Mouse (Mus musculus) G1E (cell line): ENCODE data around the gene Bcap29. TPM values are rescaled to one million over a fixed set of nuclear protein-coding genes. Genes with fewer than 3 reads are reported as not detected.

Experiments
- ATAC-seq: 2 replicates; pipeline ENCODE4 v1.8.0; 2016; ENCODE audit warnings: mild to moderate bottlenecking; ENCODE audit not compliant: insufficient number of reproducible peaks, poor library complexity, low FRiP score, severe bottlenecking; ENCODE audit errors: extremely low read depth
- DNase-seq: peaks from one replicate; pipeline ENCODE4 v3.0.0; 2012; ENCODE audit warnings: low spot score
- H3K27me3 ChIP-seq: 2 replicates; pipeline ENCODE4 v1.6.1; 2012; ENCODE audit warnings: mild to moderate bottlenecking, low read length, inconsistent platforms; ENCODE audit not compliant: insufficient read depth
- H3K36me3 ChIP-seq: replicated peaks from 2 replicates; pipeline ENCODE3; 2012; ENCODE audit warnings: mild to moderate bottlenecking, inconsistent platforms
- H3K4me1 ChIP-seq: 2 replicates; pipeline ENCODE4 v1.6.1; 2012; ENCODE audit warnings: low read depth, low read length, inconsistent platforms, mixed read lengths; ENCODE audit not compliant: insufficient read depth
- H3K4me3 ChIP-seq: 2 replicates; pipeline ENCODE4 v1.5.1; 2012; ENCODE audit warnings: low read depth, mild to moderate bottlenecking, inconsistent platforms, low read length, moderate library complexity, mixed read lengths
- H3K9me3 ChIP-seq: replicated peaks from 2 replicates; pipeline ENCODE4 v1.6.1; 2012; ENCODE audit warnings: inconsistent platforms
- CTCF ChIP-seq: IDR thresholded peaks from 2 replicates; pipeline ENCODE4 v1.5.1; 2012; ENCODE audit warnings: low read depth, low read length, inconsistent platforms, mixed read lengths
- GATA1 ChIP-seq: IDR thresholded peaks from 2 replicates; pipeline ENCODE4 v1.6.1; 2012; ENCODE audit warnings: borderline replicate concordance, low read length, inconsistent platforms, mixed read lengths
- GATA2 ChIP-seq: IDR thresholded peaks from 2 replicates; pipeline ENCODE4 v1.6.1; 2012; ENCODE audit warnings: low read depth, low read length, inconsistent platforms, borderline replicate concordance
- POLR2AphosphoS5 ChIP-seq: IDR thresholded peaks from 2 replicates; pipeline ENCODE4 v1.6.1; 2012; ENCODE audit warnings: low read depth, low read length, inconsistent platforms; ENCODE audit not compliant: insufficient replicate concordance
- TAL1 ChIP-seq: conservative IDR thresholded peaks from 2 replicates; pipeline ENCODE4 v1.6.1; 2012; ENCODE audit warnings: low read depth, low read length, inconsistent platforms, mixed read lengths
- polyA plus RNA-seq: library from polyadenylated mRNA; stranded (reverse); fragments of >175 nt; gene quantifications from 2 replicates; pipeline ENCODE4 v1.2.3, GENCODE M21; 2012
- total RNA-seq, 2 experiments: library from RNA; stranded (forward) in 1 of 2; stranded (reverse) in 1 of 2; fragments of 200-1000 nt in 1 of 2; fragments of >200 nt in 1 of 2; fragmentation: Nextera tagmentation in 1 of 2; gene quantifications; 2 replicates each; pipeline ENCODE4 v1.2.3; 2014 to 2017

Gene Bcap29
- total and polyA plus RNA-seq, 3 experiments, result 37.5 to 90.5 (median 47.6) TPM

DNA sequence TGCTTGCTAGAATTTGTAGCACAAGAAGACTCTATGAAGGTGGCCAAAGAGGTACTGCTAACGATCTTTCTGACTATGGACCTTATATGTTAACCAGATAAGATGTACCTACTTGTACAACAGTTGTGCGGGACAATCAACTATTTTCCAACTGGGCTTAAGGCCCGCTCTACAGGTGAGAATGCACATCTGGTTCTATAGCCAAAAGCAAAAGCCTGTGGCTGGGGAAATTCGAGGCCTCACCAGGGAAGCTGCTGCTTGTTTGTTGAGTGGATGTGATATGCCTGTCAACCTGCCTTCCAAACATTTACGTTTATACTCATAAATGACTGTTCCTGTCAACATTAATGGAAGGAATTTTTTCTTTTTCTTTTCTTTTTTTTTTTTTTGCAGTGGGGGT lies 52.4 kb downstream of the Bcap29 start:
- Histone ChIP-seq H3K27me3 (peaks cover 31% of the 10 kb centered on the region), H3K9me3 (peaks cover 2% of the 10 kb centered on the region; the same call in 1 of the 2 replicates), H3K4me3 (no peak overlapping the region), H3K36me3 (no peaks in the 10 kb centered on the region), H3K4me1 (no peaks in the 10 kb centered on the region)
- TF ChIP-seq CTCF, result no peak
- no peak for TF ChIP-seq TAL1
- TF ChIP-seq GATA2, result no peak
- TF ChIP-seq GATA1, result no peak
- TF ChIP-seq POLR2AphosphoS5, result no peak
- DNase-seq (no peak), ATAC-seq (no peak)

DNA sequence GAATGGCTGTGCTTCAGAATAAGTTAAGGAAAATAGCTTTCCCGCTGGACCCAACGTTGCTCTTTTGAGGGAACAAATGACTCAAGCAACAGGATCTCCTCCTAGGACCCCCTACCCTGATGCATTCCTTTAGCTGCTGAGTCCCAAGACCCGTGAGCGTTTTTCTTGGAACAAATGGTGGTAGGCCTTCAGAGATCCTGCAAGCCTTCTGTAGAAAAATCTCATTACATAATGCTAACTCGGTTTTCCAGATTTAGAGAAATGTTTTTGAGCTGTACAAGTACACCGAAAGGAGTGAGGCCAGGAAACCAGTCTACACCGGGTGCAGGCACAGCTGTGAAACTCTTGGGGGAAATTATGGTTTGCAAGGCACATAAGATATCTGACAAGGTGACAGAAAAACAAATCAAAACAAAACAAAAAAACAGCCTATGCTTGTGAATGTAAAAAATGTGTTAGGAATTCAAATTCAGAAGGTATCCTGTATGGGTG lies 53.1 kb downstream of the Bcap29 start:
- Histone ChIP-seq H3K4me3 (no peak overlapping the region), H3K4me1 (no peaks in the 10 kb centered on the region), H3K27me3 (peaks cover 31% of the 10 kb centered on the region), H3K36me3 (no peaks in the 10 kb centered on the region), H3K9me3 (peaks cover 2% of the 10 kb centered on the region; the same call in 1 of the 2 replicates)
- ATAC-seq (no peak), DNase-seq (no peak)
- TF ChIP-seq TAL1, result no peak
- no peak for TF ChIP-seq CTCF
- no peak for TF ChIP-seq POLR2AphosphoS5
- TF ChIP-seq GATA1, result no peak
- no peak for TF ChIP-seq GATA2

DNA sequence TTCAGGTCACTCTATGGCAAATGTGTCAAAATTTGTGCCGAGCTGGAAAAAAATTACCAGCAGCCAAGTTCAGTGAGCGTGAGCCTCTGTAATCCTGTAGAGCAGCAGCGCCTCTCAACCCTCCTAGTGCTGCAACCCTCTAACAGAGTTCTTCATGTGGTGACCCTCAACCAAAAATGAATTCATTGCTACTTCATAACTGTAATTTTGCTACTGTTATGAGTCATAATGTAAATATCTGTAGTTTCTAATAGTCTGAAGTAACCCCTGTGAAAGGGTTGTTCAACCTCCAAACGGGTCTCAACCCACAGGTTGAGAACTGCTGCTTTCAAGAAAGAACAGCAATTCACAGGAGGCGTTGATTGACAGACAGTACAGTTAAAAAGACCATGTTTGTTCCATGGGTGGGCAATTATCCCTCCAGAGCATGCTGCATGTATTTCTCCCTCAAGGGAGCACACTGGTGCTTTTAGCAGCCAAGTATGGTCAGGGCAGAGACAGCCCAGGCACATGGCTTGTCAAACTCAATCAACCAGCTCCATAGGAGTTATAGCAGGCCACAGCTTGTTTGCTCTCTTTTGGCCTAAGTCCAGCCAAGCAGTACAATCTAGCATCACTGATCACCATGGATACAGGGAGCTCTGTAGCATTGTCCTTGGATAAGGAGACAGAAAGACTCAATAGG lies 53.7 kb downstream of the Bcap29 start:
- DNase-seq, result no peak
- H3K4me1 ChIP-seq, result no peaks in the 10 kb centered on the region
- ATAC-seq, result no peak
- H3K27me3 ChIP-seq, result peaks cover 31% of the 10 kb centered on the region
- H3K4me3 ChIP-seq, result no peak overlapping the region
- no peaks in the 10 kb centered on the region for H3K36me3 ChIP-seq
- TF ChIP-seq CTCF, result no peak
- TF ChIP-seq GATA1, result no peak
- TF ChIP-seq GATA2, result no peak
- TF ChIP-seq POLR2AphosphoS5, result no peak
- no peak for TF ChIP-seq TAL1
- peaks cover 2% of the 10 kb centered on the region; the same call in 1 of the 2 replicates for H3K9me3 ChIP-seq

DNA sequence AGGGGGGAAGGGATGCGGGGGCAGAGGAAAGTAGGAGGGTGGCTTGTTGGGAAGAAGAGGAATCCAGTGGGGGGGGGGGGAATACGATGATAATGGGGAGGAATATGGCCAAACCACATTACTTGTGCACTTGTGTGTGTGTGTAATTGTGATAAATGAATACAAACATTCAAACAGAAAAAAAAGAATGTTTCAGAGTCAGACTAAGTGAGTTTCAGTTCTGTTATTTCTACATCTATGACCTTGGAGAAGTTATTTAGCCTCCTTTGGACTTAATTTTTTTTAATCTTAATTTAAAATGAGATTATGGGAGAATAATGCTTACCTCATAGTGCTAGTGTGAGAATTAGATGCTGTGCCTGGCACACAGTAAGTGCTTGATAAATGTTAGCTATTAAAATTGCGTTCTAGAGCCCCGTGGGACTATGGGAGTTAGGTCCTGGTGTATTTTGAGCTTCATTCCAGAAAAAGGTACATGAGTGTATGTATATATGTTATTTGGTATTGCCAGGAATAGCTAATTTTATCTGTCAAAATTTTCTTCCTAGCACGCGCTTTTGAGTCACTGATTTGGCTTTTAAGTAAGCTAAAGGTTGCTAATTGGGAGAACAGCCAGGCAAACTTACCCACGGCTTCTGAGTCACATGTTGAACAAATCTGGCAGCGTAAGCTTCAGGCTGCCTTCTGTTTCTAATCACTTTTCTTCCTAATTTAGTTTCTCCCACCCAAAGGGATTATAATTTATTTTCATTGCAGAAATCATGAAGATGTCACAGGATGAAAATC lies 55.6 kb downstream of the Bcap29 start:
- Histone ChIP-seq H3K27me3 (peaks cover 32% of the 10 kb centered on the region), H3K4me1 (no peaks in the 10 kb centered on the region), H3K4me3 (no peak overlapping the region), H3K36me3 (no peaks in the 10 kb centered on the region), H3K9me3 (peaks cover 2% of the 10 kb centered on the region; the same call in 1 of the 2 replicates)
- ATAC-seq (no peak), DNase-seq (no peak)
- TF ChIP-seq TAL1 (no peak), CTCF (no peak), GATA1 (no peak), GATA2 (no peak), POLR2AphosphoS5 (no peak)

DNA sequence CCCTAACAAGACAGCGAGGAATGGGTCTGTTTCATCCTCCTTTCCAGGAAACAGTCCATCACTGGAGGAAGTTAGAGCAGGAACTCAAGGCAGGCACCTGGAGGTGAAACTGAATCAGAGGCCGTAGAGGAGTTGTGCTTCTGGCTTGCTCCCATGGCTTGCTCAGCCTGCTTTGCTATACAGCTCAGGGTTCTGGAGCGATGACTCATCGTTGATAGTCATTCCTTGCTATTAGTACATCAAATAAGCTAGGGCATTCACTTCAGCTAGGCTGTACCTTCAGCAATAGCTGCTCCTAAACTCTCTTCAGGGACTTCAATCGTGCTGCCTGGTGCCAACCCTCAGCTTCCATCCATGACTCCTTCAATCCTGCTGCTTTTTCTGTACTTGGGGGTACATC lies 60.0 kb downstream of the Bcap29 start:
- Histone ChIP-seq H3K36me3 (no peaks in the 10 kb centered on the region), H3K9me3 (peaks cover 2% of the 10 kb centered on the region; the same call in 1 of the 2 replicates), H3K4me3 (no peak overlapping the region), H3K4me1 (no peaks in the 10 kb centered on the region), H3K27me3 (peaks cover 26% of the 10 kb centered on the region)
- no peak for DNase-seq
- no peak for ATAC-seq
- TF ChIP-seq POLR2AphosphoS5 (no peak), GATA1 (no peak), TAL1 (no peak), GATA2 (no peak), CTCF (no peak)

DNA sequence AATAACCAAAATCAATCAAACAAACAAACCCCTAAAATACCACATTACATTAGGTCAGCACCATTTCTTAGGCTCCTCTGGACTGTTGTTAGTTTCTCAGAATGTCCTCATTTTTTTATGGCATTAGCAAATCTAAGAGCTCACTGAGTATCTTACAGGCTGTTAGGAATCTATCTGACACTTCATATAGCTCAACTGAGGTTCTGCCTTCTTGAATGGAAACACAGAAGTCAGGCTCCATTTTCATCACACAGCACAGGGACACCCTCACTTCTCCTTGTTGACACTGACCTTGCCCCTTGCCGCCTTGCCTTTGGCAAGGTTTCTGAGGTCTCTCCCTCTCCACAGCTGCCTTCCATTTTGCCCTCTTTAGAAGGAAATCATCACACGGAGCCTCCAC lies 64.7 kb downstream of the Bcap29 start:
- no peaks in the 10 kb centered on the region for H3K36me3 ChIP-seq
- no peaks in the 10 kb centered on the region for H3K9me3 ChIP-seq
- no peak overlapping the region for H3K4me3 ChIP-seq
- no peak for ATAC-seq
- DNase-seq, result no peak
- peaks cover 12% of the 10 kb centered on the region for H3K27me3 ChIP-seq
- TF ChIP-seq GATA1 (no peak), TAL1 (no peak), GATA2 (no peak), CTCF (no peak), POLR2AphosphoS5 (no peak)
- no peaks in the 10 kb centered on the region for H3K4me1 ChIP-seq
